Mouse (Mus musculus) spleen, postnatal 14 days (tissue): ENCODE measurements around the gene Rundc1.
"Not testable (repeated sequence)": the region's sequence is repeated elsewhere in the genome, so short reads cannot be mapped to it uniquely, and the experiment has no call there.

Experiments
- DNase-seq, 2 experiments: peaks; one replicate each; pipeline ENCODE4 v3.0.0; 2021 to 2022; ENCODE audit warnings: low spot score in 2 of 2

The Rundc1 gene

DNA sequence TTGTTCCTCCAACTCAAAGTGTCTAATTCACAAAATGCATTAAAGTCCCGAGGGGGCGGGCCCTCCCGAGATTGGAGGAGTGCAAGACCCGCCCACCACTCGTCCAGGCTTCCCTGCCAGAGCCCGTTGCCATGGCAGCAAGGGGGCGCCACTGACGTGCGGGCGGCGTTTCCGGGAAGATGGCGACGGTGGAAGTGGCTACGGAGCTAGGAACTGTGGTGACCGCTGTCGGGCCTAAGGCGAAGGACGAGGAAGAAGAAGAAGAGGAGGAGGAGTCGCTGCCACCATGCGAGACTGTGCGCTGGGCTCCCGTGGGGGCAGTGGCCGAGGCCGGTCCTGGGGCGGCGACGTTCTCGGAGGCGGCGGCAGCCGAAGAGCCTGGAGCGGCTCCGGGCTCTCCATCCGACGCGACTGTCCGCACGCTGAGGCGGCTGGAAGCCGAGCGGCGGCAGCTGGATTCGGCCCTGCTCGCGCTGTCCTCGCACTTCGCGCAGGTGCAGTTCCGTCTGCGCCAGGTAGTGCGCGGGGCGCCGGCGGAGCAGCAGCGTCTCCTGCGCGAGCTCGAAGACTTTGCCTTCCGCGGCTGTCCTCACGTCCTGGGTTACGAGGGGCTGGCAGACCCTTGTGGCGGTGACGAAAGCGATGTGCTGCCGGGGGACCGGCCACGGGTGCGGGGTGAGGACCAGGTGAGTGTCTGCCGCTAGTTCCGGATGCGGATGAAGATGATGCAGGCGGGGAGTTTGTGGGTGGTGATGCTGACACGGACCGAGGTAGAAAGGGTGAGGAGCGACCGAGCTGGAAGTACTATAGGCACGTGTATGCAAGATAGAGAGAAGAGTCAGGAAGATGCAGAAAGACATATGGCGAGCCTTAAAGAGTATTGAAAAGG is at the start of gene Rundc1, which contains the start of gene Ptges3l:
Gene Rundc1, plus strand, starts transcription at position 161 of the 889 bp plus-strand sequence.
Gene Ptges3l, minus strand, starts transcription at position 409 of the 889 bp plus-strand sequence.
- DNase-seq: peak; percentile 96 to 98

DNA sequence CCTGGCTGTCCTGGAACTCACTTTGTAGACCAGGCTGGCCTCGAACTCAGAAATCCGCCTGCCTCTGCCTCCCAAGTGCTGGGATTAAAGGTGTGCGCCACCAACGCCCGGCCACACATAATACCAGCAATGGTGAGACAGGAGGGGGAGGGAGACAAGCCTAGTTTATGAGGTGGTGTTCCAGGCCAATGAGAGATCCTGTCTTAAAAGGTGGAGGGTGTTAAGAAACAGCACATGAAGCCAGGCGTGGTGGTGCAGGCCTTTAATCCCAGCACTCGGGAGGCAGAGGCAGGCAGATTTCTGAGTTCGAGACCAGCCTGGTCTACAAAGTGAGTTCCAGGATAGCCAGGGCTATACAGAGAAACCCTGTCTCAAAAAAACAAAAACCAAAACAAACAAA is 46.7 kb upstream of the Rundc1 start:
- DNase-seq: not testable (repeated sequence)

DNA sequence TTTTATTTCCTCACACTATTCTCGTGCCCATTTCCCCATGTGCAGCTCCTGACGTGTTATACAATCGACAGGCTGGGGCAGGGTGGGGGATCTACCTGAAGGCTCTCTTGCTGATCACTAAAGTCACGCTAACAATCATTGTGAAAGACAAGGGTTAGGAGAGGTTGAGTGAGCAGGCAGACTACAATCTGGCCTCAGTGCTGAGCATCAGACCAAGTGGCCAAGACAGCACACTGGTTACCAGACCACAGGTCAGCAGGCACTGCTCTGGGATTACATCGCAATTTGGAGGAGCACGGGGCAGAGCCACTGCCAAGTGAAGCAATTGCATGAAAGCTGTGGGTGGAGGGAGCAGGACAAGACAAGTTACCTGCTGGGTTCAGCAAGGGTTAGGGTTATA is 46.0 kb upstream of the Rundc1 start:
- no peak for DNase-seq

DNA sequence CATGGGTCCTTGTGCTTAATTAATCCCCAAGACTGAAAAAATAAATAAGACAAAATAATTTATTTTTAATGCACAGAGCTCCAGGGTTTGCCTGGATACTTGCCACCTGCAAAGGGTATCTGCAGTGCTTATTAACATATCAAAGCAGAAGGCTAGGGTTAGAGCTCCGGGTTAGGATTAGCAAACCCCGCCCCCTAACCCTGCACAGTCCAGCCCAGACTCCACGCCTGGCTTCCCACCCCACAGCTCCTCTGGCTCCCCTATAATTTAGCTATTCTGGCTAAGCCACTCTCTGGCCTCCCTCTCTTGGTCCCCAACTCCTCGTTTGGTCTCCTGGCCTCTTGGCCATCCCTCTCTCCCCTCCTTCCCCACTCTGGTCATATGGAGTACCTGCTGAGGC is 43.1 kb upstream of the Rundc1 start:
- no peak for DNase-seq

DNA sequence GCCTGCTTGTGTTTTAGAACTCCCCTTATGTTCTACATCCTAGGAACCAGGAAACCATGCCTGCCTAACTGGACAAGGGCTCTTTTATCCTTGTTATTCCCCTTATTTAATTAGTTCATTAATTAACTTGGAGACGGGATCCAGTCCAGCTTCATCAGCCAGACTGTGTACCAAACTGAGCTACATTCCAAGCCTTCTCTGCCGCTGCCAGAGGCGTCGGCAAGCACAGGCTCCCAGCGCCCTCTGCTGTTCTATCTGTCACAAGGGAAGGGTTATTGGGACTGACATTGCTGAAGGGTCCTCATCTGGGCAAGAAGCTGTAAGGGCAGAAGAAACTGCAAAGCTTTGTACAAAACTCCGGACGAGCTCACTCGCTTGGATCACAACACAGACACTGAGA is 29.8 kb upstream of the Rundc1 start:
- peak in 1 of 2 experiments; percentile 41 for DNase-seq

DNA sequence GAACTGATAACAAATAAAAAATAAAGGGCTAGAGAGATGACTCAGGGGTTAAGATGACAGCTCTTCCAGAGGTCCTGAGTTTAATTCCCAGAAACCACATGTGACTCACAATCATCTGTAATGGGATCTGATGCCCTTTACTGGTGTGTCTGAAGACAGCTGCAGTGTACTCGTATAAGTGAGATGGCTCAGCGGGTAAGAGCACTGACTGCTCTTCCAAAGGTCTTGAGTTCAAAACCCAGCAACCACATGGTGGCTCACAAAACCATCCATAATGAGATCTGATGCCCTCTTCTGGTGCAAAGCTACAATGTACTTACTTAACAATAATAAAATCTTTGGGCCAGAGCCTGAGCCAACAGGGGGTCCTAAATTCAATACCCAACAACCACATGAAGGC is 9.6 kb upstream of the Rundc1 start:
- DNase-seq: no peak

DNA sequence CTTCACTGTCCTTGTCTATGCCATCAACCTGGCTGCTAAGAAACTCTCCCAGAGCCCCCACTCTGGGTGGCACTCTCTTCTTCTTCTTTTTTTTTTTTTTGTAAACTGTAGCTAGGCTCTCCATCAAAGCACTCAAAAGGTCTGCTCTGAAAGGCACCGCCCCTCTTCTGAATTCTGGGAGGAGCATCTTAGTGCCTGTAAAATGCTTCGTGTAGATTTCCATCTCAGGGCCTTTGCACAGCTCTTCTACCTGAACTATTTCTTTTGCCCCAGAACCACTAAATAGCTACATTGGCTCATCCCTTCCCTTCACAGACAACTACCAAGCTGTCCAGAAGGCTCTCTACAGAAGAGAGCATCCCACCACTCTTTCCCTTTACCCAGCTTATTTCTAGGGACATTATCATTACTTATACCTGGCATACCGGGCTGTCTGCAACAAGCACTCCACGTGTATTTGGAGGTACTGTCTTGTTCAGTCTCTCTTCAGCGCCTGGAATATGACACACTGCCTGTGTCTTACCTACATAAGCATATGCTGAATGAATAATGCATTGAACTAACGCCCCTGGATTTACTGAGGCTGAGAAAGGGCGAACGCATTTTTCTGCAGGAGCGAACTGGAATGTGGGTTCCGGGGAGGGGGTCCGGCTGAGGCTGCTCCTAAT is 8.3 kb upstream of the Rundc1 start:
- DNase-seq: no peak

DNA sequence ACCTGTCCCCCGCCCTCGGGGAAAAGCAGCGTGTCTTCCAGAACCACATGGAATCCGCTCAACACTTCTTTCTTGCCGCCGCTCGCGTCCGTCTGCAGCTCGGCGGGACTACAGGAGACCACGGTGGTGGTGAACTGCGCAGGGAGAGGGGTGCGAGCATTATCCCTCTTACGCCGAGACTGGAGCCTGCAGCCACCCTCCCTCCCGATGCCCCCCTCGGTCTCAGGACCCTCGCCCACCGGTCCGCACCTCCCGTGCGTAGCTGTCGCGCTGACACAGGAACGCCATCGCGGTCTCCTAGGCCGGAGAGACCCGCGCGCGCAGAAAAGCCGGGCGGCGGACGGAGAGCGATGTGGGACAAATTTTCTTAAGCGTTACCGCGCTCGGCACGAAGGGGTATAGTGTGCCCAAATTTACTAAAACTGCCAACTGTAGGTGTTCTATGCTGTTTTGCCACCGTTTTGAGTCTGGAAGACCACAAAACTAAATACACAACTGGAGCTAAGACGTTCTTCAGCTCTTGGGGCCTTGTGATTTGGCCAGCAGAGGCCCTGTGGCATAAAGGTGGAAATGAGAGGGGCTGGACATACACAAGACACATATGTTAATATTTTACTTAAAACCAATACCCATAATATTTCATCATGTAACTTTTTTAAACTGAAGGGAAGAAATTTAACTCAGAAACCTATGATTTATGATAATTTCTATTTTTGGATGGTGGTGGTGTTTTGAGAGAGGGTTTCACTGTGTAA is 7.6 kb upstream of the Rundc1 start, which contains the start of gene Aarsd1:
Gene Aarsd1, minus strand, starts transcription at position 515 of the 755 bp plus-strand sequence.
- peak; percentile 82 to 87 for DNase-seq

DNA sequence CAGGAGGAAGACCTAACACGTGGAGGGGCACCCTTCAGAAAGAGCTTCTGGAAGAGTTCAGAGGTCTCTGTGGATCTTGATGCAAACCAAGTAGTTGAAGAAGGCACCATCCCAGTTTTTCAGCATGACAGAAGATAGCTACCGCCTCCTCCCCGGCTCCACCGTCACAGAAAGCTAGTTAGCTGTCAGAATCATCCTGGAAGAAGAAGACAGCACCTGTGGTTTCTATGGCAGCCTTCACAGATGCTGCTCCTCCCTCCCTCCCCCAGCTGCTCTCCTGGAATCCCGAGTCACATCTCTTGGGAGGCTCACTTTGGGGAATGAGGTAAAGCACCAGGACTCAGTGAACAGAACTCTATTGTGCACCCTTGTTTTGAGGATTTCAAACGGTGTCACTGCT is 5.9 kb upstream of the Rundc1 start:
- no peak for DNase-seq

DNA sequence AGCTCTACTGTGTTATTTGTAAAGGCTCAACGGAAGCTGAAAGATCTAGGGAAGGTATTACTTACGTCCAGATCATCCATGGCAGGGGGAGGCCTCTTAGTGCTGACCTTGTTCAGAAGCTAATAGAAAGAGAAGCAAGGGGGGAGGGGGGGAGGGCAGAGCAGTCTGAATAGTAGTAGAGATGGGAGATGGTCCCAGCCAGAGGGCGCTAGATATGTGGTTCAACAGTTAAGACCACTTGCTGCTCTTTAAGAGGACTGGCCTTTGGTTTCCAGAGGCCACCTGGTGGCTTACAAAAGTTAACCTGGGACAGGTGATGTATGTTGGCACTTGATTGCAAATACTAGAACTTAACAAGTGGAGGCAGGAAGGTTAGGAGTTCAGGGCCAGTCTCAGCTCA is 5.3 kb upstream of the Rundc1 start:
- no peak for DNase-seq

DNA sequence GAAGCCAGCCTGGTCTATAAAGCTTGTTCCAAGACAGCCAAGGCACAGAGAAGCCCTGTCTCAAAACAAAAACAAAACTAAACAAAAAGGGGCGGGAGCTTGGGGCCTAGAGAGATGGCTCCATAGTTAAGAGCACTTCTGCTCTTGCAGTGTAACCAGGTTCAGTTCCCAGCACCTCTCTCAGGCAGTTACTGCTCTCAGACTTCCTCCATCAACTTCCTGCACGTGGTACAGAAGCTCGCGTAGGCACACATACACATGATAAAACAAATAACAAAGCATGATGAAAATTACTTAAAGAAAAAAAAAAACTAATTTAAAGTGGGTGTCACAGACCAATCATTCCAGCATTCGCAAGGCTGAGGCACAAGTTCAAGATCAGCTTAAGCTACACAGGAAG is 4.7 kb upstream of the Rundc1 start:
- DNase-seq: no peak

DNA sequence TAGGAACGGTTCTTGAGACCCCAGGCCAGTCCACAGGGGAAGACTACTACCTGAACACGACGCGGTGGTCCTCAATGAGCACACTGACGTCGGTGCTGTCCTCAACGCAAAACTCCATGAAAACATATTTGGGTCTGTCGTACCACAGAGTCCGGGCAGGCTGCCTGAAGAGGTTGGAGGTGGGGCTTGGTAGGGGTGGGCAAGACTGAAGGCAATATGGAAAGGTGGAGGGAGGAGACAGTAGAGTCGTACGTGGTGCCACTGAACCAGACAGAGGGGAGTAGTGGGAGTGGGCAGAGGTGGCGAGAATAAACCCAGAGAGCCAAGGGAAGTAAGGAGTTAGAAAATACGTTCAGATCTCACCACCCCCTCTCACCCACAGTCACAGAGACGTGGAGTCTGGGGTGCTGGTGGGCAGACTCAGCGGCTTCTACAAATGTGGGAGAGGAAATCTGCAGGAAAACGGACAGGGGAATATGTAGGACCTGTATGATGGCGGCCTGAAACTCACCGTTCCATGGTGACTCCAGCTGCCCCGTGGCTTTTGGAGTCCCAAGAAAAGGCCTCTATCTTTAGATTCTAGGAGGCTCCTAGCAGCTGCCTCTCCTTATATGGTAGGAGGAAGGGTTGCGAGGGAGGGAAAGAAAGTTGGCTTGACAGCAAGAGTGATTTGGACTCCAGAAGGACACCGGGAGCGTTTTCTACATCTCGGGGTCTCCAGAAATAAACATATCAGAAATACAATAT is 607 bp upstream of the Rundc1 start, which contains the start of gene Gm27029:
Gene Gm27029, minus strand, starts transcription at position 692 of the 747 bp plus-strand sequence.
- no peak for DNase-seq

DNA sequence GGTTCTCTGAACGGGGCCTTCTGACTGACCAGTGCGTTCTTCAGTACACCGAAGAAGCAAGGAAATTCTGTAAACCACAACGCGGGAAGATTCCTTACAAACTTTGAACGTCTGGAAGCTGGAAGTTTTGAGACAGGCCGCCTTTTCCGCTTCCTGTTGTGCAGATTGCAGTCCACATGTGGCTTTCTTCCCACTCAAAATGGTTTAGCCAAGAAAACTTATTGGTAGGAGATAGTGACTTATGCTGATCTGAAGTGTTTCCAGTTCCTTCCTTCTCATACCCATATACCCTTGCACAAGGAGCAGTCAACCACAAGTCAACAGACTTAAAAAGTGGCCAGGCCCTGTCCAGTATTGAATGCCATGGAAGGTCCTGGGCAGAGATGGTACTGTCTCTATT is 1.3 kb downstream of the Rundc1 start:
- DNase-seq: no peak

DNA sequence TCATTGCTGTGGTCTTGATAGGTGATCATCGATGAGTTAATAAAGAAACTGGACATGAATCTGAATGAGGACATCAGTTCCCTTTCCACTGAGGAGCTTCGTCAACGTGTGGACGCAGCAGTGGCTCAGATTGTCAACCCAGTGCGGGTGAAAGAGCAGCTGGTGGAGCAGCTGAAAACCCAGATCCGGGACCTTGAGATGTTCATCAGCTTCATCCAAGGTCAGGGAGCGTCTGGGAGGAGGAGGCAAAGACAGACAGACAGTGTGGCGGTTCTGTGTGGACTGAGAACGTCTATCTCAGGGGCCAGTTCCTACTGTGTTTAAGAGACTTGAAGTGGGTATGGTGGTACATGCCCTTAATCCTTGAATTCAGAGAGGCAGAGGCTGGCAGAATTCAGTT is 6.4 kb downstream of the Rundc1 start:
- no peak for DNase-seq

DNA sequence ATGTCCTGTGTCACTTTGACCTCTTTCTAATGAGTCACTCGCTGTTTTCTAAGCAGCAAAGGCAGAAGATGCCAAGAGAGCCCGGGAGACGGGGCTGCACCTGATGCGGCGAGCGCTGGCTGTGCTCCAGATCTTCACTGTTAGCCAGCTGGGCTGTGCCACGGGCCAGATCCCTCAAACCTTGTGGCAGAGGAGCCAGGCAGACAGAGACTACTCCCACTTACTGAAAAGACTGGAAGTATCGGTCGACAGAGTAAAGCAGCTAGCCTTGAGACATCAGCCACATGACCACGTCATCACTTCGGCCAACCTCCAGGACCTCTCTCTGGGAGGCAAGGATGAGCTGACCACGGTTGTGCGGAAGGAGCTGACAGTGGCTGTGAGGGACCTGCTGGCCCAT is 8.5 kb downstream of the Rundc1 start:
- no peak for DNase-seq

DNA sequence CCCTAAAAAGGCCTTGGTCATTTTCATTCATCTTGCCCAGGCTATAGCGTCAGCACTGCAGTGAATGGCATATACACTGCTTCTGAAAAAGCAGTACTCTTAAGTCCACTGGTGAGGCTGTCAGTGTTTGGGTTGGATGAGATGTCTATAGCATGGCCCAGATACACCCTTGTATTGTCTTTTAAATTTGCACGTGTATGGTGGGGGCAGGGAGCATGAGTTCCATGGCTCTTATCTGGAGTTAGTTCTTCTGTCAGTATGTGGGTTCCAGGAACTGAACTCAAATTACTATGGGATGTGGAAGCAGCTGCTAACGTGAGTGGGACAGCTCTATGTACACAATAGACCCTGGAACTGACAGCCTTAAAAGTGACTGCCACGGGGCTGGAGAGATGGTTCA is 10.9 kb downstream of the Rundc1 start:
- DNase-seq: no peak

DNA sequence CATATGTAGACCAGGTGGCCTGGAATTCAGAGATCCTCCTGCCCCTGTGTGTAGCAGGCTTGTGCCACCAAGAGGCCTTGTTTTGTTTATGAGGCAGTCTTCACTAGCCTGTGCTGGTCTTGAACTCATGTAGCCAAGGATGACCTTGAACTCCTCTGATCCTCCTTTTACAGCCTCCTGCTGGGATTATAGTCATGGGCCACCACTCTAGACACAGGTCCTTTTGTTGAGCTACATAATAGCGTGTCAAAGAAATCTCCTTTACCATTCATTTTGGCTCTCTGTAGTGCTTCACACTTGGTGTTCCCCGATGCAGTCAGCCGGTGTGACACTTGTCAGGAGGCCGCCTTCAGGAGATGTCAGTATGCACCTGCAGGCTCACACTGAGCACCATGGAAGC is 12.0 kb downstream of the Rundc1 start:
- DNase-seq: no peak

DNA sequence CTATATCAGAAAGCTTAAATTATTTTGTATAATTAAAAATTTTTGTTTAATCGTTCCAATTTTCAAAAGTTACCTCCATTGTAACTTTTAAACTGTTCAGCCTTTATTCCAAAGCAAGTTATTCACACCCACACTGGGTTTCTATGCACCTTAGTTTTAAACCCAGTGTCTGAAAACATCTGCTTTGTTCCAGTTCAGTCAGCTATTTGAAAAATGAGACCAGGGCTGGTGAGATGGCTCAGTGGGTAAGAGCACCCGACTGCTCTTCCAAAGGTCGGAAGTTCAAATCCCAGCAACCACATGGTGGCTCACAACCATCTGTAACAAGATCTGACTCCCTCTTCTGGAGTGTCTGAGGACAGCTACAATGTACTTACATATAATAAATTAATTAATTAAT is 13.1 kb downstream of the Rundc1 start:
- DNase-seq: not testable (repeated sequence)

DNA sequence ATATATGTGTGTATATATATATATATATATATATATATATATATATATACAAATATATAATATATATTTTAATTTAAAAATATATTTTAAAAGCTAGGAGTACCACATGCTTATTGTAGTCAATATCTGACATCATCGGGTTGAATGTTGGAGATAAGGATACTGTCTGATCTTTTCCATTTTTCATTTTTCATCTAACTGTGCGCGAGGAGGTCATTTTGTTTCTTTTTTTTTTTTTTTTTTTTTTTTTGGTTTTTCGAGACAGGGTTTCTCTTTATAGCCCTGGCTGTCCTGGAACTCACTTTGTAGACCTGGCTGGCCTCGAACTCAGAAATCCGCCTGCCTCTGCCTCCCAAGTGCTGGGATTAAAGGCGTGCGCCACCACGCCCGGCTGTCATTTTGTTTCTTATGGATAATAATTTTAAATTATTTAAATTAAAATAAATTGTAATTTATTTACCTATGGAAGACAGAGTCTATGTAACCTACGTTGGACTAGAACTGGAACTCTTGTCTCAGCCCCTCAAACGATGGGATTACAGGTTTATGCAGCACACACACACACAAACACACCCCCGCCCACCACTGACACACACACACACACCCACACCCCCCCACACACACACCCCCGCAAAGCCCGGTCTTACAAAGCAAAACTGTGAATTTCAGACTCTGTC is 16.7 kb downstream of the Rundc1 start:
- DNase-seq: not testable (repeated sequence)

DNA sequence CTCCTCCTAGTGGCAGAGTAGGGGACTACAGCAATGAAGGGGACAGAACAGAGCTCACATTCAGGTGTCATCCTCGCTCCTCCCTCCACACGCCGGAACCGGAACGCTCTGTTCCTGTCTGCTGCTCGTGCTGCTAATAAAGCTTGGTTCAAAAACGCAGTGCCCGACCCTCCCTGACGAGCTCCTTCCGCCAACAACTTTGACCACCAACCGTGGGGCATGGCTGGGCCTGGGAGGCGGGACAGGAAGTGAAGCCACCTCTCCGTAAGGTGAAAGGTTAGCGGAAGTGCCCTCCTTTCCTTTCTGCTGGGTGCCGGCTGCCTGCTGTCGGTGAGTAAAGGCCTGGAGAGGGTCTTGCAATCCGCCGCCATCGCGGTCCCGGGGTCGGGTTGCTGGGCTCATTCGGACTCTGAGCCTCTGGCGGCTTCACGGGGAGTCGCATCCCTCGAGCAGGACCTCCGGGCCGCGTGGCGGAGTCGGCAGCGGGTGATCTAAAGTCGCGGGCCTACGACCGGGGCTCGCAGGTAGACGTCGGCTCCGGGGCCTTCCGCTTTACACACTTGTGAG is 17.3 kb downstream of the Rundc1 start, which contains the start of gene Rpl27:
Gene Rpl27, plus strand, starts transcription at position 172 of the 567 bp plus-strand sequence.
- DNase-seq: peak; percentile 87 to 93
